Mouse (Mus musculus) forebrain, embryonic 10.5 days (tissue): Measurements from ENCODE around the gene Cisd3. TPM values are rescaled to one million over a fixed set of nuclear protein-coding genes. Genes with fewer than 3 reads are reported as not detected.
"Not testable (repeated sequence)": the region's sequence is repeated elsewhere in the genome, so short reads cannot be mapped to it uniquely, and the experiment has no call there.

ENCODE experiments used
- DNase-seq: peaks from one replicate; pipeline ENCODE4 v3.0.0-alpha.2; 2017; ENCODE audit warnings: low spot score; ENCODE audit errors: extremely low spot score
- H3K27ac ChIP-seq: fragments of 300-500 bp; sonication (generic); 2 replicates; pipeline ENCODE4 v1.5.1; 2016; ENCODE audit warnings: mild to moderate bottlenecking
- H3K27me3 ChIP-seq: fragments of 300-500 bp; sonication (generic); 2 replicates; pipeline ENCODE4 v1.6.1; 2016; ENCODE audit warnings: mild to moderate bottlenecking; ENCODE audit not compliant: poor library complexity, severe bottlenecking
- H3K36me3 ChIP-seq: fragments of 300-500 bp; sonication (generic); replicated peaks from 2 replicates; pipeline ENCODE4 v1.6.1; 2016; ENCODE audit warnings: mild to moderate bottlenecking, moderate library complexity
- H3K4me1 ChIP-seq: fragments of 300-500 bp; sonication (generic); 2 replicates; pipeline ENCODE4 v1.6.1; 2016
- H3K4me3 ChIP-seq: fragments of 300-500 bp; sonication (generic); 2 replicates; pipeline ENCODE4 v1.5.1; 2016; ENCODE audit warnings: mild to moderate bottlenecking, moderate library complexity
- H3K9me3 ChIP-seq: fragments of 300-500 bp; sonication (generic); 2 replicates; pipeline ENCODE4 v1.6.1; 2016; ENCODE audit warnings: mild to moderate bottlenecking, moderate library complexity
- WGBS: fragments of 180-500 bp; shearing (Covaris S2); methylation state at CpG from one replicate; pipeline ENCODE4 v1.1.7; 2016; 5-methylcytosine and 5-hydroxymethylcytosine counted together
- microRNA-seq: library from miRNA; unstranded; fragments of <30 nt; microRNA quantifications from one replicate; pipeline ENCODE4, GENCODE M21; 2017
- polyA plus RNA-seq: library from polyadenylated mRNA; unstranded; fragments of >200 nt; fragmentation: Nextera tagmentation; extraction: Ambion mirVana; gene quantifications from 2 replicates; pipeline ENCODE4 v1.2.1, GENCODE M21; 2016

Gene Cisd3
- polyA plus RNA-seq, 1 experiment from 2014 or later: 17.0 TPM

DNA sequence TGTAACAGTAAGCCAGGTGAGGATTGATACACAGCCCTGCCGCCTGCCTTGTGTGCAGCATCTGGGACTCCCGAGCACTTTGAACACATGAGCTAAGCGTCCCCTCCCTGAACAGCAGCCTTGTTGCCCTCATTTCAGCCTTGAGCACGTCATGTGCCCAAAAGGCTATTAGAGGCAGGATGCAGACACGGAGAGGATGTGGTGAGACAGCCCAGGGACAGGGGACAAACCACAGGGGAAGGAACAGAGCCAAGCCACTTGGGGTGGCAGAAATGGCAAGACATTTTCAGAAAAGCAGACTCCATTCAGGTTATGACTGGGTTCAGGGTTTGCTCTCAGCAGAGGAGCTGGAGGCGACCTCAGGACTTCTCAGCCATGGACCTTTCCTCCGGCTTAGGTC, 42.7 kb downstream of the Cisd3 start:
- H3K9me3 ChIP-seq: no peaks in the 10 kb centered on the region
- H3K36me3 ChIP-seq: peaks cover 91% of the 10 kb centered on the region
- no peaks in the 10 kb centered on the region for H3K27me3 ChIP-seq
- H3K4me1 ChIP-seq: peaks cover 13% of the 10 kb centered on the region
- no peak for DNase-seq
- 88% methylated on average over 7 of the region's 7 CpGs for WGBS
- no peak overlapping the region for H3K27ac ChIP-seq
- H3K4me3 ChIP-seq: no peak overlapping the region

DNA sequence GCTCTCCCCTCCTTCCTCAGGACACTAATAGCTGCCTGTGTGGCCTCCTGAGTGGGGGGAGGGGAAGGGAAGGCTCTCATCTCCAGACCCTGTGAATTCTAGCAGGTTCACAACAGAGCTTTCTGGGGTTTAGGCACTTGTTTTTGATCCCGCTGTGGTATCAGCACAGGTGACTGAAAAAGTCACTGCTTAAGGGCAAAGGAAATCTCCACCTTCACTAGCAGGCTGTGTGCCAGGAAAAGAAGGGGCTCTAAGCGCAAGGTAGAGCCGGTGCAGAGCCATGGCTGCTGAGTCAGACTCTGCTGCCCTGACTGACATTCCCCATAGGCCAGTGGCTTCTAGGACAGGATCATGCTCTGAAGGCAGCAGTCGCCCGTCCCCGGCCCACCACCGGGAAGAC, 43.1 kb downstream of the Cisd3 start:
- H3K4me3 ChIP-seq: no peak overlapping the region
- H3K4me1 ChIP-seq: peaks cover 17% of the 10 kb centered on the region
- H3K9me3 ChIP-seq: no peaks in the 10 kb centered on the region
- H3K36me3 ChIP-seq: peaks cover 86% of the 10 kb centered on the region
- DNase-seq: no peak
- no peak overlapping the region for H3K27ac ChIP-seq
- no peaks in the 10 kb centered on the region for H3K27me3 ChIP-seq
- 86% methylated on average over 7 of the region's 7 CpGs for WGBS

GRCm38 (mm10) chr11:97733689-97734088, 48.1 kb downstream of the Cisd3 start:
- peak; percentile 25 for DNase-seq
- no peaks in the 10 kb centered on the region for H3K9me3 ChIP-seq
- 29% methylated on average over 10 of the region's 10 CpGs for WGBS
- no peaks in the 10 kb centered on the region for H3K27me3 ChIP-seq
- H3K4me1 ChIP-seq: peaks cover 24% of the 10 kb centered on the region
- H3K4me3 ChIP-seq: no peak overlapping the region
- peak overlapping the region; percentile 40; the same call in 1 of the 2 replicates for H3K27ac ChIP-seq
- peaks cover 37% of the 10 kb centered on the region for H3K36me3 ChIP-seq

DNA sequence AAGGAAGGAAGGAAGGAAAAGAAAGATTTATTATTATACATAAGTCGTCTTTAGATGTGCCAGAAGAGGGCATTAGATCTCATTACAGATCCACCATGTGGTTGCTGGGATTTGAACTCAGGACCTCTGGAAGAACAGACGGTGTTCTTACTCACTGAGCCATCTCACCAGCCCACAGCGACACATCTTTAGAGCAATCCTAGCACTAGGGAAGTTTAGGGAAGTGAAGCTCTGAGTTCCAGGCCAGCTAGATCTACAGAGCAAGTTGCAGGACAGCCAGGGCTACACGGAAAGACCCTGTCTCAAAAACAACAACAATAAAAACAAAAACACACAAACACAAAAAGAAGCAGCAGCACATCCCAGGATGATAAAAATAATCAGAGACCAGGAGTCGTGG, 49.2 kb downstream of the Cisd3 start:
- H3K27me3 ChIP-seq, H3K4me3 ChIP-seq, H3K27ac ChIP-seq, H3K9me3 ChIP-seq, DNase-seq: not testable (repeated sequence)
- WGBS: 91% methylated on average over 5 of the region's 5 CpGs
- Histone ChIP-seq H3K36me3 (peaks cover 29% of the 10 kb centered on the region), H3K4me1 (peaks cover 19% of the 10 kb centered on the region)

GRCm38 (mm10) chr11:97736645-97737044, 51.0 kb downstream of the Cisd3 start:
- Histone ChIP-seq H3K36me3 (peaks cover 14% of the 10 kb centered on the region), H3K27ac (no peak overlapping the region), H3K27me3 (no peaks in the 10 kb centered on the region), H3K9me3 (no peaks in the 10 kb centered on the region), H3K4me1 (peaks cover 28% of the 10 kb centered on the region), H3K4me3 (no peak overlapping the region)
- no peak for DNase-seq
- WGBS: 90% methylated on average over 5 of the region's 5 CpGs

DNA sequence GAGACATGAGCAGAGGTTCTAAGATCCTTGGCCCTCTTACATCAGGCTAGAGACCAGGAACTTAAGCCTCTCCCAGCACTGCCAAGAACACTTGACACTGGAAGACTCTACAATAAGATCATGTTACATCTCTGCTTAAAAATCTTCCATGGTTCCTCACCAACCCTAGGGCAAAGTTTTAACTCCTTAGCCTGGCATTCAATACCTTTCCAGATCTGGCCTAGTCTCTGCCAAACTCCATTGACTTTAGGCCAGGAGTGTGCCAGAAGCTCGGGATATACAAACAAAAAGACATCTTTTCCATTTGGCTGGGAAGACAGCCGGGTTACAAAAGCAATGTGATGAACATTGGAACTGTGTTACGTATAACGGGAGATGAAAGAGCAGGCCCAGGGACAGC, 52.0 kb downstream of the Cisd3 start:
- 84% methylated on average over 4 of the region's 4 CpGs for WGBS
- H3K4me1 ChIP-seq: peaks cover 33% of the 10 kb centered on the region
- no peaks in the 10 kb centered on the region for H3K27me3 ChIP-seq
- H3K4me3 ChIP-seq: no peak overlapping the region
- H3K36me3 ChIP-seq: peaks cover 5% of the 10 kb centered on the region
- H3K27ac ChIP-seq: no peak overlapping the region
- no peaks in the 10 kb centered on the region for H3K9me3 ChIP-seq
- no peak for DNase-seq

Small RNA genes within 50 kb of the gene (microRNA-seq; reads per million reads assigned to microRNA genes)
- 0.90 reads per million for gene Gm24158
- 0.90 reads per million for gene Mir6927

Other genes starting within 250 kb of the Cisd3 start
- 0.30 and 0.41 TPM in 2 replicates for gene 4933428G20Rik, start 185.5 kb upstream of the Cisd3 start, polyA plus RNA-seq
- gene Srcin1, start 109.6 kb upstream of the Cisd3 start, polyA plus RNA-seq: 0.91 and 1.1 TPM in 2 replicates
- gene Epop, start 56.1 kb upstream of the Cisd3 start, polyA plus RNA-seq: 11.4 and 11.6 TPM in 2 replicates
- 1.5 and 2.5 TPM in 2 replicates for gene Mllt6, start 22.4 kb upstream of the Cisd3 start, polyA plus RNA-seq
- gene Pcgf2, start 14.7 kb downstream of the Cisd3 start, polyA plus RNA-seq: 18.4 and 20.9 TPM in 2 replicates
- 627 and 634 TPM in 2 replicates for gene Psmb3, start 17.6 kb downstream of the Cisd3 start, polyA plus RNA-seq
- 1.3 and 2.1 TPM in 2 replicates for gene Pip4k2b, start 58.9 kb downstream of the Cisd3 start, polyA plus RNA-seq
- 20.3 and 22.0 TPM in 2 replicates for gene Cwc25, start 80.7 kb downstream of the Cisd3 start, polyA plus RNA-seq
- gene 1700001P01Rik, start 90.1 kb downstream of the Cisd3 start, polyA plus RNA-seq: 0.73 TPM in 1 of 2 replicates, not detected in the other
- gene Rpl23, start 96.6 kb downstream of the Cisd3 start, polyA plus RNA-seq: 449 and 492 TPM in 2 replicates
- 85.5 and 87.3 TPM in 2 replicates for gene Lasp1, start 113.2 kb downstream of the Cisd3 start, polyA plus RNA-seq
- gene B230217C12Rik, start 155.0 kb downstream of the Cisd3 start, polyA plus RNA-seq: 13.3 and 15.9 TPM in 2 replicates
- 0.64 and 0.91 TPM in 2 replicates for gene Fbxo47, start 198.3 kb downstream of the Cisd3 start, polyA plus RNA-seq